Mouse (Mus musculus) layer of hippocampus, adult 9-11 months (tissue): ENCODE data around the gene Ppp1r3e.
A peak's percentile ranks its signal among the peaks of the same experiment; 100 is the strongest.

Experiments
- DNase-seq: peaks from one replicate; pipeline ENCODE4 v3.0.0; 2022

The Ppp1r3e gene

GRCm38 (mm10) chr14:54877048-54877715, at the start of gene Ppp1r3e:
Gene Ppp1r3e (minus strand): TSS chr14:54877550.
- peak; percentile 59 for DNase-seq

GRCm38 (mm10) chr14:54926401-54927158, 49.2 kb upstream of the Ppp1r3e start:
- DNase-seq, result no peak

- no peak for DNase-seq
Measured at GRCm38 (mm10) chr14:54925349-54926342, 48.3 kb upstream of the Ppp1r3e start, which contains the start of gene Efs. Gene Efs (minus strand): TSS chr14:54926126.

GRCm38 (mm10) chr14:54924641-54925348, 47.4 kb upstream of the Ppp1r3e start:
- DNase-seq, result no peak

- DNase-seq, result no peak
Measured at GRCm38 (mm10) chr14:54920076-54920685, 42.8 kb upstream of the Ppp1r3e start.

- no peak for DNase-seq
Measured at GRCm38 (mm10) chr14:54913343-54913742, 36.0 kb upstream of the Ppp1r3e start.

DNA sequence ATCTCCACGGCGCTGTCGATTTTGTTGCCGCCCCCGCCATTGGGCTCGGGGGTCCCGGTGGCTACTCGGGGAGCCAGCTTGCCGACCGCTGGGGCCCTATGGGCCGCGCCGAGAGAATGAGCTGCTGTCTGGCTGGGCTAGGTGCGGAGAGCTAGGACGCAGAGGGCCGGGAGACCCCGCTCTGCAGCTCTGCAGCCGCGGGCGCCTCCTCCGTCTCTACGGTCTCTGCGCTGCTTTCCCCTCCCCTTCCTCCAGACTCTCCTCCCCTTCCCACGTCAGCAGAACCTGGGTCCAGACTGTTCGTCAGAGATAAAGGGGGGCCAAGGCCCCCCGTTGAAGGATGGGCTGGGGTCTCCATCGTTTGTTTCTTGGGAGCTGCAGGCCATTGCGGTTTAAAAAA, 35.5 kb upstream of the Ppp1r3e start, which contains the start of gene Slc22a17:
Gene Slc22a17 (minus strand): TSS at position 247 of the 400 bp plus-strand sequence.
- peak; percentile 81 for DNase-seq

GRCm38 (mm10) chr14:54912109-54912850, 34.9 kb upstream of the Ppp1r3e start:
- DNase-seq, result no peak

DNA sequence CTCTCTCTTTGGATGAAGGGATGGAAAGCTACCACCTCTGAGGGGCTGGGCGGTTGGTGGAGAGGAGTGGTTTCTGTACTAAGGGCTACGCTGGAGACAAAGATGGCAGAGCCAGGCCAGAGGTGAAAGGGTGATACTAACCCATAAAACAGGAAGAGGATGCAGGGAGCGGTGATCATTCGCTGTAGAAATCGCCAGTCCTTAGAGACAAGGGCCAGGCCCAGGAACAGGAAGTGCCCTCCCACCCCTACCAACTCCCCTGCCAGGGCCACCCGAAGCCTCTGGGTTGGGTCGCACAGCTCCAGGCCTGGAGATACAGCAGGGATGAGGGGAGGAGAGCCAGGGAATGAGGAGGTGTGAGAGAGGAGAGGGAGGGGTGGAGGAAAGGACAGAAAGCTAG, 31.3 kb upstream of the Ppp1r3e start:
- no peak for DNase-seq

GRCm38 (mm10) chr14:54903641-54904040, 26.3 kb upstream of the Ppp1r3e start:
- no peak for DNase-seq

GRCm38 (mm10) chr14:54900383-54900782, 23.0 kb upstream of the Ppp1r3e start:
- peak; percentile 85 for DNase-seq

DNA sequence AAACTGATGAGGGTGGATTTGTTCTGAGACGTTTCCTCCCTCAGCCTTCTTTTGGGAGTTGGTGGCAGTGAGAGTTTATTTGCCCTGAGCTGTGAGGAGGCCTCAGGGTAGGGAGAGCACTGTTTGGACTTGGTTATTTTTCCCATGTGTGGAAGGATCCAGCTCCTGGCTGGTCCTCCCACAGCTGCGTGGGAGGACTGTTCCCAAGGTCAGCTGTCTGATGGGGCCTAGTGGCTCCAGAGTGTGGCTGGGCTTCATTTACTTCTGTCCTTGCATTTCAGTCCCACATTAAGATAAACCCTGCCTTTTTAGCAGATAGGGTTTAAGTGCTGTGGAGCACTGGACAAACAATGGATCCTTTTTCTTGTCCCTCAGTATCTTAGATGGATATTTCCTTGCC, 20.1 kb upstream of the Ppp1r3e start:
- no peak for DNase-seq

DNA sequence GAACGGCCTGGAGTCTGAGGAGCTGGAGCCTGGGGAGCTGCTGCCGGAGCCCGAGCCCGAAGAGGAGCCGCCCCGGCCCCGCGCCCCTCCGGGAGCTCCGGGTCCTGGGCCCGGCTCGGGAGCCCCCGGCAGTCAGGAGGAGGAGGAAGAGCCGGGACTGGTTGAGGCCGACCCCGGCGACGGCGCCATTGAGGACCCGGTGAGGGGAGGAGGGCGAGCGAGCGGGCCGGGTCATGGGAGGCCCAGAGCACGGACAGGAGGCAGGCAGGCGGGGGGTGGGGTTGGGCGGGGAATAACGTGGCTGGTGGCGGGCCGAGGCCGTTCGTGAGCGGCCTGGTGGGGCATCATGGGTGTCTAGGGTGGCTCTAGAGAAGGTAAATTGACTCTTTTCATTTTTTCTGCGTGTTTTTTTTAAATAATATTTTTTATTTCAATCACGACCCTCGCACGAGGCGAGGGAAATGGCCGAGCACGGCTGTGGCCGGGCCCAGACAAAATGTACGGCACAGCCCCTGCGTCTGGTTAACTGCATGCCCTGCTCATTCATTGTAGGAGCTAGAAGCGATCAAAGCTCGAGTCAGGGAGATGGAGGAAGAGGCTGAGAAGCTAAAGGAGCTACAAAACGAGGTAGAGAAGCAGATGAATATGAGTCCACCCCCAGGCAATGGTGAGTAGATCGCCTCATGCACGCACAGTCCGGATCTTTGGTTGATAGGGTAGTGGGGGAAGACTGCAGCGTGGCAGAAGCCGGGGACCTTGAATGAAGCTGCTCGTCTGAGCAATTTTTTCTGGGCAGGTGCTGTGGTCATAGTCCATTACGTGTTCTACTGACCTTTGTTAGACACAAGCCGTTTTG, 17.2 kb upstream of the Ppp1r3e start:
- no peak for DNase-seq

DNA sequence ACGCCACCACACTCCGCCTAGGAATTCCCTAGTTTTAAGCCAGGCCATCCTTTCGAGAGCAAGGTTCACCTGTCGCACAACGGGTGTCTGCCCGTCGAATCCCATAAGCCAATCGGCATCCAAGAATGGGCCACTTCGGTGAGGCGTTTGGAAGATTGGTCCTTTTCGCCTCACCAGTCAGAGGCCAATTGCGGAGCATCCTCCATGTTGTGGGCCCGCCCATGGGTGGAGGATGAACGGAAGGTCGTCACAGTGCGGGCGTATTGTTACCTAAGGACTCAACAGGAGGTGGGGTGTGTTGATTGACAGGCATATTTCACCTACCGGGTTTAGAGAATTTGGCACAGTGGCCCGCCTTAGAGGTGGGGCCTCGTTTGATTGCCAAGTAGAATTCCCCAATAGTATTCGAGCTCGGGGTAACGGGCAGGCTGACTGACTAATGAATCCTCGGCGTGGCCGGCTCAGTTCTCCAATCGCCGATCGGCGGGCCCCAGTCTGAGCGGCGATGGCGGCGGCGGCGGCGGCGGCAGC, 16.4 kb upstream of the Ppp1r3e start:
- DNase-seq, result peak; percentile 100

GRCm38 (mm10) chr14:54892200-54892599, 14.8 kb upstream of the Ppp1r3e start, which contains the start of gene Pabpn1:
Gene Pabpn1 (plus strand): TSS chr14:54892500.
- no peak for DNase-seq

DNA sequence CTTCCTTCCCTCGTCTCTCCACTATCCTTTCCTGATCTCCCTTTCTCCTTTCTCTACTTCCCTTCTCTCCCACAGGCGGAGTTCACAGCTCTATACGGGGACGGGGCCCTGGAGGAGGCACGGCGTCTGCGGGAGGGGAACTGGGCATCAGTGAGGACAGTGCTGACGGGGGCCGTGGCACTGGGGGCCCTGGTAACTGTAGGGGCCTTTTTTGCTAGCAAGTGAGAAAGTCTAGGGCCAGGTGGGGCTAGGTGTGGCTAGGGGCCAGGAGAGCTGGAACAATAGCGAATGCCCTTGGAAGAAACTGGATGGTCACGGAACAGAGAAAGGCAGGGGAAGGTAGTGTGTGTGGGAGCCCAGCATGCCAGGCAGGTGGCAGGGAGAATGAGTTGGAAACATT, 8.0 kb upstream of the Ppp1r3e start:
- no peak for DNase-seq

DNA sequence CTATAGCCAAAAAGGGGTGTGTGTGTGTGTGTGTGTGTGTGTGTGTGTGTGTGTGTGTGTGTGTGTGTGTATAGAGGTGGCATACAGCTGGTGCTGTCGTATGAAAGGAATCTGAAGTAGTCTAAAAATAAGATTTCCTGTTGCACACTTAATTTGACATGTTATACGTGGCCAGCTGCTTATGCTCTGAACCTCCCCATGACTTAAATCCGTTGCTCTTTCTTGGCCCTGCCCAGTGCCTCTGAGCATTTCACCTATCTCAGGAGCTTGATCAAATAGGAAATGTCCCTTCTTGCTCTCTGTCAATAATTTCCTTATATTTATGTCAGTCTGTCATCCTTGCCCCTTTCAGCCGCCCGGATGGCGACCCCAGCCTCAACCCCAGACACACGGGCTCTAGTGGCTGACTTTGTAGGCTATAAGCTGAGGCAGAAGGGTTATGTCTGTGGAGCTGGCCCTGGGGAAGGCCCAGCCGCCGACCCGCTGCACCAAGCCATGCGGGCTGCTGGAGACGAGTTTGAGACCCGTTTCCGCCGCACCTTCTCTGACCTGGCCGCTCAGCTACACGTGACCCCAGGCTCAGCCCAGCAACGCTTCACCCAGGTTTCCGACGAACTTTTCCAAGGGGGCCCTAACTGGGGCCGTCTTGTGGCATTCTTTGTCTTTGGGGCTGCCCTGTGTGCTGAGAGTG, 6.8 kb upstream of the Ppp1r3e start:
- DNase-seq, result no peak

- peak; percentile 84 for DNase-seq
Measured at GRCm38 (mm10) chr14:54883154-54884021, 6.0 kb upstream of the Ppp1r3e start, which contains the start of the genes Bcl2l2 and Gm20521. Gene Bcl2l2 (plus strand): TSS chr14:54883377. Gene Gm20521 (plus strand): TSS chr14:54883441.
